Mouse (Mus musculus) forebrain, embryonic 14.5 days (tissue): Measurements from ENCODE around the gene Inpp5a. TPM values are rescaled to one million over a fixed set of nuclear protein-coding genes. Genes with fewer than 3 reads are reported as not detected.
A peak's percentile ranks its signal among the peaks of the same experiment; 100 is the strongest.

ENCODE experiments used
- ATAC-seq: fragments of 200-750 bp; cut with Nextera tagmentation; 2 replicates; pipeline ENCODE4 v1.8.0; 2017; ENCODE audit warnings: mild to moderate bottlenecking, moderate library complexity
- DNase-seq: peaks from one replicate; pipeline ENCODE4 v3.0.0-alpha.2; 2015; ENCODE audit warnings: low spot score
- H3K27ac ChIP-seq: fragments of 300-500 bp; sonication (generic); 2 replicates; pipeline ENCODE4 v1.5.1; 2014; ENCODE audit warnings: low read depth, mild to moderate bottlenecking, control low read depth, low read length, moderate library complexity
- H3K27me3 ChIP-seq: fragments of 300-500 bp; sonication (generic); replicated peaks from 2 replicates; pipeline ENCODE4 v1.6.1; 2014; ENCODE audit warnings: low read length, control low read depth, mixed read lengths; ENCODE audit not compliant: control insufficient read depth, insufficient read depth
- H3K36me3 ChIP-seq: fragments of 300-500 bp; sonication (generic); 2 replicates; pipeline ENCODE4 v1.6.1; 2014; ENCODE audit warnings: low read length, control low read depth; ENCODE audit not compliant: control insufficient read depth, insufficient read depth
- H3K4me1 ChIP-seq: fragments of 300-500 bp; sonication (generic); 2 replicates; pipeline ENCODE4 v1.6.1; 2014; ENCODE audit warnings: antibody characterized with exemption, low read length, control low read depth; ENCODE audit not compliant: control insufficient read depth, insufficient read depth
- H3K4me2 ChIP-seq: fragments of 300-500 bp; sonication (generic); 2 replicates; pipeline ENCODE4 v1.6.1; 2014; ENCODE audit warnings: mild to moderate bottlenecking, control low read depth, low read length
- H3K4me3 ChIP-seq: fragments of 300-500 bp; sonication (generic); 2 replicates; pipeline ENCODE4 v1.5.1; 2014; ENCODE audit warnings: low read depth, low read length, control low read depth
- H3K9ac ChIP-seq: fragments of 300-500 bp; sonication (generic); 2 replicates; pipeline ENCODE4 v1.6.1; 2014; ENCODE audit warnings: mild to moderate bottlenecking, low read length, control low read depth, moderate library complexity
- H3K9me3 ChIP-seq: fragments of 300-500 bp; sonication (generic); replicated peaks from 2 replicates; pipeline ENCODE4 v1.6.1; 2016; ENCODE audit warnings: low read length, control low read depth, mixed read lengths; ENCODE audit not compliant: control insufficient read depth
- WGBS: fragments of 180-500 bp; shearing (Covaris S2); extraction: QIAGEN DNeasy Blood & Tissue Kit; methylation state at CpG from one replicate; pipeline ENCODE4 v1.1.7; 2014; 5-methylcytosine and 5-hydroxymethylcytosine counted together
- polyA plus RNA-seq: library from polyadenylated mRNA; unstranded; fragments of >200 nt; fragmentation: Nextera tagmentation; extraction: Ambion mirVana; gene quantifications from 2 replicates; pipeline ENCODE4 v1.2.1, GENCODE M21; 2014

Inpp5a gene
- polyA plus RNA-seq, 1 experiment from 2014 or later: 13.0 TPM

DNA sequence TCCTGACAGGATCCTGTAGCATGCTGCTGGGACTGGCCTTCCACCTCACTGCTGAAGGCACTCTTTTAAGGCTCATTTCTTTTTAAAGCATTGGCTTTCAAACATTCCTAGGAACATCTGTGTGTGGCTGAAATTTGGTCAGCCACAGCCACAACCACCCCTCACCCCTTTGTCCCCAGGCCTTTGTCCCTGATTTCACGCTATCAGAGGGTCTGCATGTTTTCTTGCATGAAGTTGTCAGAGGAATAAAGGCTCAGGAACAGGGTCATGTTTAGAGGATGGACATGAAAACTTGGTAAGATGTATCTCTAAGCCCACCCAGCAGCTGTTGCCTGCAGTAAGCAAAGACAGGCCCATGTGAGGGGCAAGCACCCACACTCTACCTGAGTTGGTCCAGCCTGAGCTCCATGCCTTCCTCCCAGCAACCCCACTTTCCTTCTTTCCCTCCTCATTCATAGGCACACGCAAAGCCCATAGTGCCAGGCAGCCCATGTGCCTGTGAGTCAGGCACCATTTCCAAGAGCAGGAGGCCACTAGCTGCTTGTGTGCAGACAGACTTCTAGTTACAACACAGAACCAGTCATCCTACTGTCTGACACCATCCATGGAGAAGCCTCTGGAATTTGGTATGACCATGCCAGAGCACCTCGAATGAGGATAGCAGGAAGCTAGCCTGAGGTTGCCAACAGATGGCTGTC is 161.3 kb downstream of the Inpp5a start:
- Histone ChIP-seq H3K9me3 (no peaks in the 10 kb centered on the region), H3K27me3 (peaks cover 32% of the 10 kb centered on the region), H3K4me1 (peaks cover 8% of the 10 kb centered on the region), H3K4me3 (no peak overlapping the region), H3K4me2 (no peak overlapping the region), H3K9ac (no peak overlapping the region), H3K36me3 (no peaks in the 10 kb centered on the region), H3K27ac (no peak overlapping the region)
- 79% methylated on average over 3 of the region's 3 CpGs for WGBS
- ATAC-seq (no peak), DNase-seq (no peak)

DNA sequence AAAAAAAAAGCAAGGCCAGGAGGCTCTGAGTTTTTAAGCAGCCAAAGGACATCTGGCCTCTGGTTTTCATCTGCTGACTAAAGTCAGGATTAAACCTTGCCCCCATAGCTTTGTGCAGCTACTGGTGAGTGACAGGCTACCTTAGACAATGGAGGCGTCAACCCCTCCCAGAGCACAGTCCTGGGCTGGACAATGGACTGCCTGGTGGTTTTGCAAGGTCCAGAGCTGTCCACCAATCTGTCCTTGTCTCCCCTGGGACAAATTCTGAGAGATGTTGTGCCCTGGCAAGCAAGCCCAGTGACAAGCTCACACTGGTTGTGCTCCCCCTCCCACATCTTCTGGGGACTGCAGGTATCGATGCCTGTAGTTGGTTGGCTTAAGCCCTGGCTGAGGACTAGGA is 162.6 kb downstream of the Inpp5a start:
- no peak for ATAC-seq
- no peak for DNase-seq
- Histone ChIP-seq H3K9me3 (no peaks in the 10 kb centered on the region), H3K4me1 (peaks cover 2% of the 10 kb centered on the region), H3K27ac (no peak overlapping the region), H3K4me2 (no peak overlapping the region), H3K9ac (no peak overlapping the region), H3K27me3 (peaks cover 34% of the 10 kb centered on the region), H3K4me3 (no peak overlapping the region), H3K36me3 (no peaks in the 10 kb centered on the region)
- WGBS: 31% methylated on average over 2 of the region's 2 CpGs

DNA sequence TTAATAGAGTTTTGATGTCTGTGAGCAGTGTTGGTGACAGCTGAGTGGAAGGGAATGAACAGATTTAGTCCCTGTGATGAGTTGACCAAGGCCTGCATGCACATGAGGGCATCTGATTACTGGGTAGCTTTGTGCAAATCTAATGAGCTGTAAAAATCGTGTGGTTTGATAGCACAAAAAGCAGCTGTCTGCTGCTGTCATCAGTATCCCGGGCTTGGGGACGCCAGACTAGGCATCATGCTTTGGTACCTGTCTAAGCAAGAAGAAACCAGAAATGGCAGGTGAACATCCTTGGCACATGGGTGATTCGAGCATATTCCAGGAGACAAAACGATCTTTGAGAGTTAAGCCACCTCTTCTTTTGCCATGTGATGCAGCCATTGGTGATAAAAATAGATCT is 167.4 kb downstream of the Inpp5a start:
- Histone ChIP-seq H3K27me3 (0 out of 2 replicates have a peak, but pooled peaks cover 2% of the 10 kb centered on the region), H3K27ac (no peak overlapping the region), H3K9me3 (no peaks in the 10 kb centered on the region), H3K36me3 (no peaks in the 10 kb centered on the region), H3K4me2 (no peak overlapping the region), H3K4me1 (peaks cover 8% of the 10 kb centered on the region; the same call in 1 of the 2 replicates), H3K4me3 (no peak overlapping the region), H3K9ac (no peak overlapping the region)
- WGBS: 17% methylated on average over 5 of the region's 5 CpGs
- DNase-seq: peak; percentile 35
- 0 out of 2 replicates have a peak, but pooled peaks have one; percentile 15 for ATAC-seq

DNA sequence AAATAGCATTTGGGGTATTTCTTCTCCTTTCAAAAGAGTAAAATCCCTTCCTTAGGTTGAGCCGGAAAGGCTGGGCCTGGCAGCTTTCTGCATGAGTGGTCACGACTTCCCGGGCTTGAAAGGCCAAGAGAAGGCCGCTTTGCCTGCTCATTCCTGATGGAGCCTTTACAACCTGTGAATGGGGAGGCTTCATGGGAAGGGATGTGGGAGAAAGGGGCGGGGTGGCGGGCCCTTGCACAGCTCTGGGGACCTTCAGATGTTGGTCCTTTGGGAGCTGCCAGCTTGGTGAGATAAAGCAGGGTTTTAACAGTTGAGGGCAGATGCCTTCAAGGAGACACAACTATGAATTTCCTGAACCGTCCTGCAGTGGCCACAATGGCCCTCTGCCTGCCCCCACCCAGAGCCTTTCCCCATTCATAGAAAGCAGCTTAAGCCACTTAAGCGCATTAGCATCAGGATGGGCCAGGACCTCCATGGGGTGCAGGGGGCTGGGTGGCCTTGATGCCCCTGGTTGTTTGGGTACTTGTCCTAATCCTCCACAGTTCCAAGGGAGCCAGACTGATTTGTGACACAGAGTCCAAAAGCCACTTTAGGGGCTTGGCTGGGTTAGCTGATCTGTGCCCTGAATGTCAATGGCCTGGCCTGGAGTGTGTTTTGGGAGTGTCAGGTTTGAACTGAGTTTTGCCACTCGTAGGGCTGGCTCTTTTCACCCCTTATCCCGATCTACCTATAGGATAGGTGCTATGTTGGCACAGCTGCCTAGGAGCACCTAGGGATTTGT is 168.0 kb downstream of the Inpp5a start:
- Histone ChIP-seq H3K36me3 (no peaks in the 10 kb centered on the region), H3K9ac (no peak overlapping the region), H3K27ac (no peak overlapping the region), H3K4me3 (no peak overlapping the region), H3K9me3 (no peaks in the 10 kb centered on the region), H3K4me1 (peaks cover 8% of the 10 kb centered on the region; the same call in 1 of the 2 replicates), H3K27me3 (0 out of 2 replicates have a peak, but pooled peaks cover 2% of the 10 kb centered on the region), H3K4me2 (no peak overlapping the region)
- DNase-seq (no peak), ATAC-seq (no peak; the same call in 1 of the 2 replicates)
- 13% methylated on average over 10 of the region's 10 CpGs for WGBS

DNA sequence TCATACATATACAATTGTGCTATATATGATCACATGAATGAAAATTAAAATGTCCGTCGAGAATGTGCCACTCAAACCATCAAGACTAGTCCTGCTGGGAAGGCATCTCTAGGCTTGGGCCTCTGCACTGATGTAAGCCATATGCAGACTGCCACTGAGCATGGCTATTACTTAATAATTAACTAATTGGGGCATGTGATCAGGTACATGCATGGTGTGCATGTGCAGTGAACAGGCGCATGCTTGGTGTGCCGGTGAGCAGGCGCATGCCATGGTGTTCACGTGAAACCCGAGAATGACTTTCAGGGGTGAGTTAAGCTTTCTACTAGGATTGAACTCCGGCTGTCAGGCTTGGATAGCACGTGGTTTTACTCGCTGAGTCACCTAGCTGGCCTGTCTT is 170.8 kb downstream of the Inpp5a start:
- no peak for ATAC-seq
- Histone ChIP-seq H3K4me1 (peaks cover 8% of the 10 kb centered on the region; the same call in 1 of the 2 replicates), H3K4me2 (no peak overlapping the region), H3K9ac (no peak overlapping the region), H3K27me3 (0 out of 2 replicates have a peak, but pooled peaks cover 2% of the 10 kb centered on the region), H3K27ac (no peak overlapping the region), H3K4me3 (no peak overlapping the region), H3K9me3 (no peaks in the 10 kb centered on the region), H3K36me3 (no peaks in the 10 kb centered on the region)
- WGBS: 89% methylated on average over 10 of the region's 10 CpGs
- no peak for DNase-seq

DNA sequence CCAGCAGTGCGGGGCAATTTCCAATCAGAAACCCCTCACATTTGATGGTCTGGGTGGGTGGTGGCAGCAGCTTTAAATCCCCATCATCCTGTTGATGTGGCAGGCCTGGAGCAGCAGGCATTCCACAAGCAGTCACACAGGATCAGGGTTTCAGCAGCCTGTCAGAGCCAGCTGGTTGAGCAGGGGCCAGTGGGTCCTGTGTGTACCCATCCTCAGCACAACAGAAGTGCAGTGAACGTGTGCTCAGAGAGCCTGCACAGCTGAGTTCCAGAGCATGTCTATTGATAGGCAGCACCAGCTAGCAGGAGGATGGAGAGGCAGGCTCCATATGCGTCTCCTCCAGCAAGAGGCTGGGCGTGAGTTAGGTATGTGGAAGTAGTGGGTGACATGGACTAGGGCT is 174.5 kb downstream of the Inpp5a start:
- 78% methylated on average over 4 of the region's 4 CpGs for WGBS
- no peak for DNase-seq

DNA sequence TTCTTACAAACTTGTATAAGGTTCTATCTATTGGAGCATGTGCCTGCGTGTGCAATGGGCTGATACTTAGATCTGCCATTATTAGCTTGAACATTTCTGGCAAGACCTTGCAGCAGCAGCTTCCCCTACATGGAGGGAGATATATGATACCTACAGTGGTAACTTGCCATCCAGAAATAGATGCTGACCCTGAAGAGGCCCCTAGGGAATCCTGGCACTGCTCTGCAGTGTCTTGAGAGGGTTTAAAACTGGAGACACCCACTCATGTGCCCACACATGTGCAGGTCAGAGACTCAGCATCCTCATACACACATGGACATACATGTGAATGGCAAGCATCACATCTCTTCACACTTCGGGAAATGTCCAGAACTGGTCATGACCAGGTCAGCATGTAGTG is 175.3 kb downstream of the Inpp5a start:
- no peak overlapping the region for H3K9ac ChIP-seq
- no peak for ATAC-seq
- H3K4me2 ChIP-seq: no peak overlapping the region
- no peak overlapping the region for H3K27ac ChIP-seq
- no peaks in the 10 kb centered on the region for H3K36me3 ChIP-seq
- H3K9me3 ChIP-seq: no peaks in the 10 kb centered on the region
- H3K4me1 ChIP-seq: no peaks in the 10 kb centered on the region
- DNase-seq: no peak
- no peak overlapping the region for H3K4me3 ChIP-seq
- H3K27me3 ChIP-seq: no peaks in the 10 kb centered on the region
- 95% methylated on average over 2 of the region's 2 CpGs for WGBS

More for the DNA sequence above, 174.5 kb downstream of the Inpp5a start:
- Histone ChIP-seq H3K4me3 (no peak overlapping the region), H3K9me3 (no peaks in the 10 kb centered on the region), H3K9ac (no peak overlapping the region), H3K4me2 (no peak overlapping the region), H3K27me3 (no peaks in the 10 kb centered on the region), H3K27ac (no peak overlapping the region), H3K36me3 (no peaks in the 10 kb centered on the region), H3K4me1 (no peaks in the 10 kb centered on the region)
- no peak for ATAC-seq

DNA sequence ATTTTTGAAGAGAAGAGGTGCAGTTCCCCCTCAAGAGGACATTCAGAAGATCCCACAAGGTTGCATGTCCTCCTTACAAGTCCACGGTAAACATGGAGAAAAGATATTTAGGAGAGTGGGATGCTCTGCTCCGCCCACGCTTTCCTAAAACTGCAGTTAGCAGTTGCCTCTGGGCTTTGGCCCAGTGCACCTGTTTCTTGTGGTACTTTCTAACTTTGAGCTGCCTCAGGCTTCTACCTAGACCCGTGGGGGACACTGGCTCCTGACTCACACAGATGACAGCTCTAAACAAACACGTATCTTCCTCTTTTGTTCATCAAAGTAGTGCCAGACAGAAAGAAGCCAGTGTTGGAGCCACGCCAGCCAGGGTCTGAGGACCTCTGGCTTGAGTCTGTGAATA is 177.1 kb downstream of the Inpp5a start:
- Histone ChIP-seq H3K4me3 (no peak overlapping the region), H3K27me3 (no peaks in the 10 kb centered on the region), H3K9ac (no peak overlapping the region), H3K36me3 (no peaks in the 10 kb centered on the region), H3K4me1 (no peaks in the 10 kb centered on the region), H3K9me3 (no peaks in the 10 kb centered on the region), H3K4me2 (no peak overlapping the region), H3K27ac (no peak overlapping the region)
- DNase-seq (no peak), ATAC-seq (no peak)
- 76% methylated on average over 6 of the region's 6 CpGs for WGBS

DNA sequence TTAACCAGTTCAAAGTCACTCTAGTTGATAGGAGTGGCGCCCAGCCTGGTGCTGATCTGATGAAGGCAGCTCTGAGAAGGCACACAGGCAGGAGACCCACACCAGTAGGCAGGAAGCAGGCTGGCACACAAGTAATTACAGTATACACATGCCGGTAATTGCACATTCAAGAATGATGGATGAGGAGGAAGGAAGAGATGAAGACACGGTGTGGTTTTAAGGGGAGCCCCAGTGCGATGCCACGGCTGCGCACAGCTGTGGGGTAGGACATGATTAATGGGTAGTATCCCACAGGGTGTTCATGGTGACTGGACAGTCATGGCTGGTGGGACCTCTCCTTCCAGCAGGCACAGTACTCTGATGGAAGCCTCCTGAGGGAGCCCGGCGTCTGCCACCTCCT is 177.6 kb downstream of the Inpp5a start:
- H3K4me3 ChIP-seq: no peak overlapping the region
- H3K36me3 ChIP-seq: no peaks in the 10 kb centered on the region
- no peaks in the 10 kb centered on the region for H3K27me3 ChIP-seq
- H3K9ac ChIP-seq: no peak overlapping the region
- no peak for DNase-seq
- no peaks in the 10 kb centered on the region for H3K4me1 ChIP-seq
- H3K4me2 ChIP-seq: no peak overlapping the region
- 86% methylated on average over 8 of the region's 8 CpGs for WGBS
- no peak overlapping the region for H3K27ac ChIP-seq
- no peaks in the 10 kb centered on the region for H3K9me3 ChIP-seq
- ATAC-seq: no peak
